In the genomic region with DNA sequence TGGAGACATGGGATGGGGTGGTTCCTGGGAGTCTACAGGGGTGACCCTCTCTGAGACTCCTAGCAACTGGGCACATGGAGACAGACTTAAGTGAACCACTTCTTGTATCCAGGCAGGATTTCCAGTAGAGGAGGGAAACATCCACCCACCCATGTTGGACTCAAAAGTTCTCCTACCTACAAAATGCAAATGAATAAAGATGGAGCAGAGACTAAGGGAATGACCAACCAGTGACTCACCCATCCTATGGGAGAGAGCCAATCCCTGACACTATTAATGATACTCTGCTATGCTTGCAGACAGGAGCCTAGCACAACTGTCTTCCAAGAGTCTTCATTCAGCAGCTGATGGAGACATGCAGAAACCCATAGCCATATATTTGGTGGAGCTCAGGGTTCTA, we compare ENCODE assay signal across 26 mouse cellular contexts.
"Had no signal": no experiment of that assay in that cellular context is flagged by ENCODE, and none has a peak within 500 bp of the region (broad histone marks: within the 10 kb centered on the region; RNA-seq: fewer than 3 reads in every experiment).

No protein-coding gene starts in this region.

- H3K36me3 ChIP-seq: intestine, embryonic 15.5 days had no signal

- H3K4me1 ChIP-seq: heart, embryonic 10.5 days; heart, embryonic 12.5 days; hindbrain, embryonic 10.5 days; hindbrain, embryonic 12.5 days; intestine, embryonic 15.5 days; limb, embryonic 10.5 days; limb, embryonic 12.5 days had no signal

- H3K9me3 ChIP-seq: heart, embryonic 10.5 days; intestine, embryonic 15.5 days; limb, embryonic 10.5 days; liver, embryonic 13.5 days had no signal

- H3K27me3 ChIP-seq: heart, embryonic 12.5 days; hindbrain, embryonic 12.5 days; intestine, embryonic 15.5 days; limb, embryonic 12.5 days; liver, embryonic 13.5 days had no signal

- ATAC-seq: hindbrain, embryonic 16.5 days; inflammation-experienced regulatory T-cells, adult 6 months; intestine, embryonic 15.5 days; intestine, postnatal 0 days had no signal

- H3K4me3 ChIP-seq: heart, embryonic 10.5 days; heart, embryonic 12.5 days; hindbrain, embryonic 10.5 days; hindbrain, embryonic 12.5 days; intestine, embryonic 15.5 days; layer of hippocampus, adult 2 months; left cerebral cortex, adult 2 months; limb, embryonic 10.5 days; limb, embryonic 12.5 days; liver, embryonic 13.5 days had no signal

- H3K27ac ChIP-seq: heart, embryonic 10.5 days; hindbrain, embryonic 10.5 days; hindbrain, embryonic 12.5 days; hindbrain, embryonic 14.5 days; intestine, embryonic 15.5 days; layer of hippocampus, adult 2 months; left cerebral cortex, adult 2 months; limb, embryonic 10.5 days; limb, embryonic 12.5 days; liver, embryonic 13.5 days had no signal

- H3K4me2 ChIP-seq: heart, embryonic 12.5 days; hindbrain, embryonic 12.5 days; hindbrain, embryonic 14.5 days; intestine, embryonic 15.5 days; limb, embryonic 12.5 days; liver, embryonic 11.5 days; liver, embryonic 13.5 days had no signal

- H3K9ac ChIP-seq: heart, embryonic 12.5 days; hindbrain, embryonic 12.5 days; hindbrain, embryonic 14.5 days; intestine, embryonic 15.5 days; limb, embryonic 12.5 days; liver, embryonic 13.5 days had no signal

- DNase-seq: gastrocnemius, postnatal 14 days; gastrocnemius, postnatal 36 days; heart, adult 18-20 months; heart, postnatal 10 days; heart, postnatal 4 days; kidney, adult 18-20 months; kidney, adult 8-10 months; kidney, postnatal 10 days; kidney, postnatal 25 days; kidney, postnatal 4 days; liver; liver, embryonic 13.5 days had no signal
